Mouse (Mus musculus) ES-Bruce4 (cell line): ENCODE results near the gene Kif1b.

Source experiments
- CTCF ChIP-seq: IDR thresholded peaks from one replicate; pipeline ENCODE4 v1.8.1; 2011; ENCODE audit warnings: low read depth, low read length
- POLR2A ChIP-seq: IDR thresholded peaks from one replicate; pipeline ENCODE4 v1.8.1; 2011; ENCODE audit warnings: low read length; ENCODE audit not compliant: insufficient read depth

DNA sequence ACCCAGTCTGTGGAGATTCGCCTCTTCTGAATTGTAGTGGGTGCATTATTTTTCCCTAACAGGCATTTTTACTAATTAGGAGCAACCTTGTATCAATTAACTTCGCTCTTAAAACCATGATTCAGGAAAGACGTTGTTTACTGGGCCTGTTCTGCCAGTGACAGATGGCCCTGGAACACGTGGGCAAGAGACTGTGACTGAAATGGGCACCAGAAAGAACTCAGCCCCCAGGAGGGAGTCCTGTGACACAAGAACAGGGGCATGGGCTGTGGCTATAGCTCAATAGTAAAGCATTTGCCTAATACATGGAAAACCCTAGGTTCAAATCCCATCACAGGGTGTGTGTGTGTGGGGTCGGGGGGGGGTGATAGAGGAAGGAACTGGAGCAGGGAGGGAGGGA lies 9.9 kb upstream of the Kif1b start:
- TF ChIP-seq CTCF (no peak), POLR2A (no peak)
